Mouse (Mus musculus) urinary bladder, adult 2 months (tissue): Measurements from ENCODE around the gene Samhd1. TPM values are rescaled to one million over a fixed set of nuclear protein-coding genes. Genes with fewer than 3 reads are reported as not detected.

ENCODE experiments used
- DNase-seq: peaks from one replicate; pipeline ENCODE4 v3.0.0; 2022; ENCODE audit warnings: low spot score
- polyA plus RNA-seq: library from polyadenylated mRNA; depleted of rRNA; stranded (reverse); fragments of >200 nt; gene quantifications from 2 replicates; pipeline ENCODE4 v1.2.3, GENCODE M21; 2012

Gene Samhd1
- polyA plus RNA-seq, 1 experiment, result 57.2 TPM

DNA sequence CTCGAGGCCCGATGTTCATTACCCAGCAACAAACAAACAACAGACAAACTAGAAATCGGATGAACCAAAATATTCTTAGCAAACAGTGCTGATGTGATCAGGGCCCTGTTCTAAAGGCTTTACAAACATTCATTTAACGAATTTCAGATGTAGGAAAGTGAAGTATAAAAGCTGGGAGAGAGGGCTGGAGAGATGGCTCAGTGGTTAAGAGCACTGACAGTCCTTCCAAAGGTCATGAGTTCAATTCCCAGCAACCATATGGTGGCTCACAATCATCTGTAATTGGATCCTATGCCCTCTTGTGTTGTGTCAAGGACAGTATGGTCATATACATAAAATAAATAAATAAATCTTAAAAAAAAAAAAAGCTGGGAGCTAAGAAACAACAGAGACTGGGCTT is 1.1 kb upstream of the Samhd1 start:
- no peak for DNase-seq

DNA sequence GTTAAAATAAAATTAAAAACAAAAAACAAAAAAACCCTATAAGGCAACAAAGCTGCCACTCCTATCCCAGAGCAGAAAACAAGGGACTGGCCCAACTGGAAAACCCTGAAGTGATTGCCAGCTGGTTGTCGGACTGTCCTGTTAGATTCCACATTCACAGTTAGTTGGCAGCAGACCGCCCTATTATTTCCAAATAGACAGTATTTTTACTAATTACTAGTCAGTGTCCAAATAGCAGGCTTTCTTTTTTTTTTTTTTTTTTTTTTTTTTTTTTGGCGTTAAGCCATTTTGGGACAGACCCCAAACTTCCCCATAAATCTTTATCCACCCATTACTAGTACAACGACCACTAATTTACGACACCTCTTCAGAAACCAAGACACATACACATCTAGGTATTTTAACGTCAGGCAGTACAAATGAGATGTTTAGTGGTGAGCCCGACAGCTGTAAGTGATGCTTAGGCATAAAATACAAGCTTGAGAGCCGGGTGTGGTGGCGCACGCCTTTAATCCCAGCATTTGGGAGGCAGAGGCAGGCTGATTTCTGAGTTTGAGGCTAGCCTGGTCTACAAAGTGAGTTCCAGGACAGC is 560 bp upstream of the Samhd1 start:
- DNase-seq, result no peak

- no peak for DNase-seq
These were observed 560 bp downstream of the Samhd1 start for GRCm38 (mm10) chr2:157134479-157134931.

DNA sequence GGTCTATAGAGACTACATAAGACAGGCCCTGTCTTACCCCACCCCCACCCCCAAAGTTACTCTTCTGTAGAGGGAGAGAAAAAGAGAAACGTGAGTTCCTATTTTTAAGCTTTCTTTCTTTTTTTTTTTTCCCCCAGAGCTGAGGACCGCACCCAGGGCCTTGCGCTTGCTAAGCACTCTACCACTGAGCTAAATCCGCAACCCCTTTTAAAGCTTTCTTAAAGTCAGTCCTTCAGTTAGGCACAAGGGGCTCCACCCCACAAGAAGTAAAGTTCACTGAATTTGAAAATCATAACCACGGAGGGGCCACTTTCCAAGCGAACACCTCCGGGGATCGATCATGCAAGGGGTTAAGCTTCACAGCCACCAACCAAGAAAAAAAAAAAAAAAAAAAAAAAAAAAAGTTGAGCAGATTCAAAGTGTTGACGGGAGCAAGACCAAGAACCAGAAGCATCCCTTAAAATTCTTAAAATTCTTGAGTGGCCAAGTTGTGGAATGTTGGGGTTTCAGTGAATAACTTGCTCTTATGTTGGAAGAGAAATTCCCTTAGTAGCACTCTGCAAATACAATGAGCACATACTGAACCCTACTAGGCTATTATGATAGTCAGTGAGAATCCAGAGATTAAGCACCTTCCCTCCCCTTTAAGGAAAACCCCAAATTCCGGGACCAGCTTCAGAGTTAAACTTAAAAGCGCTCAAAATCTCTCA is 1.1 kb downstream of the Samhd1 start:
- DNase-seq, result no peak

DNA sequence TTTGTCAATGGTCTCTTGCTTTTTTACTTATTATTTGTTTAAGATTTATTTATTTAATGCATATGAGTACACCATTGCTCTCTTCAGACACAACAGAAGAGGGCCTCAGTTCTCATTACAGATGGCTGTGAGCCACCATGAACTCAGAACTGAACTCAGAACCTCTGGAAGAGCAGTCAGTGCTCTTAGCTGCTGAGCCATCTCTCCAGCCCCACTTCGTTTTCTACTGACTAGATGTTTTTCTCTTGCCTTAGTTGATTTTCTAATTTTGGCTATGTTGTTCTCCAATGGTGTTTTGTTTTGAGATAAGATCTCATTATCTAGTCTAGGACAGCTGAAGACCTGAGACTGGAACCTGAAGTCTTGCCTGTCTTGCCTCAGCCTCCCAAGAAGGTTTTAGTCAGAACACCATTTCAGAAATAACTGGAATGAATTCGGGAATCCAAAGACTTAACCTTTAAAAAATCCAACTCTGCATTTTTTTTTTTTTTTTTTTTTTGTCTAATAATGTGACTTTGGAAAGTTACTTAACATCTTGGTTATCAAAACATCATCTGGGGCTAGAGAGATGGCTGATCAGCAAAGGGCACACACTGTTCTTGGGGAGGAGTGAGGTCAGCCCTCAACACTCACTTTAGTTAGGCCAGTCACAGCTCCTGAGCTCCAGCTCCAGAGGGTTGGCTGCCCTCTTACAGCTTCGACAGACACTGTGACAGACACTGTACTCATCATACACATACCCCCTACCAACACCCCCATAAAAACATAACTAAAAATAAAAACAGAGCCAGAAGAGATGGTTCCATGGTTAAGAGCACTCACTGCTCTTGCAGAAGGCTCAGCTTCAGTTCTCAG is 2.2 kb downstream of the Samhd1 start:
- DNase-seq, result no peak

DNA sequence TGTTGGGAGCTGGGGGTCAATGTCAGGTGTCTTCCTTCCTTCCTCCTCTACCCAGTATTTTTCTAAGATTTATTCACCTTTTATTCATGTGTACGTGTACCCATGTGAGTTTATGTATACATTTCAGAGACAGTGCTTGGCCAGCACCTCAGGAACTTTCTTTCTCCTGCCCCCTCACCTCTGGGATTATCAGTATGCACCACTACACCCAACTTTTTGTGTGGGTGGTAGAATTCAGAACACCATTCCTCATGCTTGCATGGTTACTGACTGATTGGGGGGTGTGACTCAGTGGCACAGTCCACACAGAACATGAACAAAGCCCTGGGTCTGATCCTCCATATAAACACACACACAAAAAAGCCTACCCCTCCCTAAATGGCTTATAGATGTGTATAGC is 3.0 kb downstream of the Samhd1 start:
- no peak for DNase-seq

DNA sequence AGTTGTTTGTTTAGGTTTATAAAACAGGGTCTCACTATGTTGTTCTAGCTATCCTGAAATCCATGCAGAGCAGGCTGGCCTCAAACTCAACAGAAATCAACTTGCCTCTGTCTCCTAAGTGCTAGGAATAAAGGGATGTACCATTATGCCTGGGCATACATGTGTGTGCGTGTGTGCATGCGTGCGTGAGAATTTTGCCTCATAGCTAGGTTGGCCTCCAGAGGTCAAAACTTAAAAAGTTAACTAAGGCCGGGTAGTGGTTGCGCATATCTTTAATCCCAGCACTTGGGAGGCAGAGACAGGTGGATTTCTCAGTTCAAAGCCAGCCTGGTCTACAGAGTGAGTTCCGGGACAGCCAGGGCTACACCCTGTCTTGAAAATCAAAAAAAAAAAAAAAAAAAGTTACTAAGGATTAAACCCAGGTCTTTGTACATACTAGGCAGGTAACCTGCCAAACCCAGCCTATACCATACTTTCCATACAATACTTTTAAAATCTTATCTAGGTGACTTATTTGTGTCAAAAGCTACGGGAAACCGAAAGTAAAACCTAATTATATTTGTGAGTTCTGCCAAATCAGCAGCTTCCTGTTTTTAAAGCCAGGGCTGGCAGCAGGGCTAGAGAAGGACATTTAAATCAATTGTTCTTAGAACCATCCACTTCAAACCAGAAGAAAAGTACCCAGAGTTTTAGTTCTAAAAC is 4.1 kb downstream of the Samhd1 start:
- DNase-seq, result no peak

- no peak for DNase-seq
These were observed 5.4 kb downstream of the Samhd1 start for GRCm38 (mm10) chr2:157129601-157130164.

DNA sequence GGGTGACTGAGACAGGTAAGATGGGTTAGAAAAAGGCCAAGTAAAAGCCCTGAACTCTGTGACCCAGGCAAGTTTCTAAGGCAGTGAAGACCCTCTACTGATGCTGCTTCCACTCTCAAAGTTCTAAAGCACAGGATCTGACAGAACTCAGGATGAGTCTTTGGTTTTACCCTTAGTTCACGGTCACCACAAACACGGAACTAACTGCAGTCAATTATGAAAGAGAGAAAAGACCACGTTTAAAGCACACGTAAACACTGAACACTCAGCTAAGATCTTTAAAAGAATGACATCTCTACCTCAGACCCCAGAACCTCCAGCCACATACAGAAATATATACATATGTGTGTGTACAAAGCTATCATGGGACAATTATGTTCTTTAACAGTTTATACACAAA is 6.0 kb downstream of the Samhd1 start:
- DNase-seq, result no peak

DNA sequence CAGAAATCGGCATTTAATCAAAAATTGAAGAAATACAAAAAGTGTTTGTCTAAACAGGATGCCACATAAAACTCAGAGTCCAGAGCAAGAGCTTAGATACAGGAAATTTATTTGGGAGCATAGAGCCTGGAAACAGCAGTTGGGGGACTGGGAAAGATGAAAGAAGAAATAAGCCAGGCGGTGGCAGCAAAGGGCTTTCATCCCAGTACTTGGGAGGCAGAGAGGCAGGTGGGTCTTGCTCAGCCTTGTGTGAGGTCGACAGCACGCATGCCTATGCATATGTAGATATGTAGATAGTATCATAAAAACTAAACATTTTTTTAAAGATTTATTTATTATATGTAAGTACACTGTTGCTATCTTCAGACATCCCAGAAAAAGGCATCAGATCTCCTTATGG is 7.0 kb downstream of the Samhd1 start:
- DNase-seq, result no peak

- no peak for DNase-seq
These were observed 7.7 kb downstream of the Samhd1 start for GRCm38 (mm10) chr2:157127370-157127769.

DNA sequence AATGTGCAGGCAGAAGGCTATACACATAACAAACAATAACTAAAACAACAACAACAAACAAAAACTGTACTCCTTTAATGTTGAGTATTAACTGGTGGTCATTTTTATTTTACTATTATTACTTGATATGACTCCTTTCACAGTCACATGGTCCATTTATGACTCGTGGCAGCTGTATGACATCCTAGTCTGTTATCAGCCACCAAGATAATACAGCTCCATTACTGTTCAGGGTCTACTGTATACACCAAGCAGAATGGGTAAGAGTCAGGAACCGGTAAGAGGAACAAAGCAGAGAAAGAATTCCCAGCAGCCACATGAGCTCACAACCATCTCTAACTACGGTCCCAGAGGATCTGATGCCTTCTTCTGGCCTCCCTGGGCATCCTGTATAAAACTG is 9.8 kb downstream of the Samhd1 start:
- no peak for DNase-seq

DNA sequence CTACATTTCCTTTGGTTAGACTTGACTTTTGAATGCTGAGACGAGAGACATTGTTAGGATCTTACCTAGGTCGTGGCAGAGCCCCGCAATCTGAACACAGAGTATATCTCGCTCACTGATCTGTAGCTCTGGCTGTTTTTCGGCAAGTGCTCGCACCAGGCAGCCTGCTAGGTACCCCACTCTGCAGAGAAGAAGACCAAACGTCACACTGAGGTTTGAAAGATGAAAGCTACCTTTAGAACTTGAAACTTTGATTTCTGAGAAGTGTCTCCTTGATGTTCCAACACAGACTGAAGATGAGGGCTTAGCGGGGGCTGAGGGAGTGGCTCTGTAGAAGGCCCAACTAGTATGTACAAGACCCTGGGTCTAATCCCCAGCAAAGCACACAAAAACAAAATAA is 13.3 kb downstream of the Samhd1 start:
- no peak for DNase-seq

GRCm38 (mm10) chr2:157119075-157119474 is 16.0 kb downstream of the Samhd1 start:
- no peak for DNase-seq

- no peak for DNase-seq
These were observed 16.5 kb downstream of the Samhd1 start for GRCm38 (mm10) chr2:157118556-157118955.

DNA sequence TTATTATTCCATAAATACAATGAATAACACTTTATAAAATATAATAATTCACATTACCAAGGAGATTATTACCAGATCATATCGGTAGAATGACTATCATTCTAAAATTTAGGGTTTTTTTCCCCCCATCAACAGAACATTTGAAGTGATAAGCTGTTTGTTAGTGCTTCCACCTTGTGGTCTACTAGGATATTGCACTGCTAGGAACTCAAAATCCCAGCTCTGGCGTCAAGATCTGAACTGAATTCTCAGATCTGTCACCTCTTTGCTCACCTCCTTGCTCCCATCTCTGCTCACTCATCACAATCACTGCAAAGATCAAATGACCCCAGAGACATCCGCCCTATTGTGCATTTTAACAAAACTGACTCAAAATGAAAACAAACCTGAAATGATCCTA is 18.1 kb downstream of the Samhd1 start:
- no peak for DNase-seq

DNA sequence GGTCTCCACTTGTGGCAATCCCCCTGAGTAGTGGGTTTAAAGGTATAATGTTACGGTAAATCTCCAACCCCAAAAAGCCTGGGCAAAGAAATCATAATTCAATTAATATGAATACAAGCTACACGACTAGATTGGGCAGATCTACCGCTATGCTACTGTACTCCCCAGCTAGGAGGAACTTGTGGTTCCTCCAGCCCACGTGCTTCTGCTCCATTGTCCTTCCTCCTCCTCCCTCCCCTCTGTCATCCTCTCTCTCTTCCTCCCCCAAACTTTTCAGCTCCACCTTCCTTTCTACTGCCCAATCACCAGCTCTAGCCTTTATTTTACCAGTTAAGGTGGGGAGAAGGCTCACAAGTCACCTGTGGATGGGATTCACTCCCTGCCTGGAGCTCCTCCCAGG is 26.8 kb downstream of the Samhd1 start:
- no peak for DNase-seq

GRCm38 (mm10) chr2:157104454-157104853 is 30.6 kb downstream of the Samhd1 start:
- no peak for DNase-seq

DNA sequence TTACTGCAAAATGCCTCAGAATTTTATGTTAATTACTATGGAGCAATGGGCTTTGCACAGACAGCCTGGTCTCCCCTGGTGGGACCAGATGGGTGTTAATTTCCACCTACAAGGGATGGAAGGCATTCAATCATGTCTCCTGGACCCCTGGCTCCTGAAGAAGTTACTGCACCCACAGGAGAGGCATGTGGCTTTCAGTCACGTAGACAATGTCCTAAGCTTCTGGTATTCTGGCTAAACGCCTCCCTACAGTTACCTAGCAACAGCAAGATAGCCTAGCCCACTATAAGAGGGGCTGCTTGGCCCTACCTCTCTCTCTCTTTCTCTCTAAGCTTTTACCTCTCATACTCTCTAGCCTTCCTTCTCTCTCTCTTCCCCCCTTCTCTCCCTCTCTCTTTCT is 32.8 kb downstream of the Samhd1 start:
- no peak for DNase-seq

GRCm38 (mm10) chr2:157101650-157102049 is 33.4 kb downstream of the Samhd1 start:
- DNase-seq, result no peak

- DNase-seq, result no peak
These were observed 34.8 kb downstream of the Samhd1 start for GRCm38 (mm10) chr2:157100319-157100605.
